Mouse (Mus musculus): ENCODE results near the gene Hibadh.

DNA sequence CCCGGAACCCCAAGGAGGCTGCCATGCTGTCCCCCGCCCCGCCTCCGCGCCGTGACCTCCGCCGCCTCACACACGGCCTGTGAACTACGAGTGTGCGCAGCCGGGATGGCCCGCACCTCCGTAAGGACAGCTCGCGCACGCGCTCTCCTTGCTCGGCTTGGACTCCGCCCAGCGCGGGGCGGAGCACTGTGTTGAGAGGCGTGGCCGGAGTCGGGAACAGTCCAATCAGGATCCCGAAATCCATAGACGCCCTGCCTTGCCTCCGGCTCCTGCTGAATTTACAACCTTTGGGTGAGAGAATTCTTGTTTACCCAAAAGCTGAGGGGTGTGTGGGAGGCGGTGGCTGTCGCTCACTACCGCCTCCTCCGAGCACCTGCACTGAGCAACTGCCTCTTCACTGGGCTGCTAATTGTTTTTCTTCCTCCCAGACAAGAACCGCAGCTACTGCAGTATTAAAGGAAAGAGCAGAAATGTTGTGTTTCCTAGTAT lies at the start of gene Hibadh:
- peak; percentile 10; the same call in 1 of the 2 replicates for TF ChIP-seq CTCF (IDR thresholded peaks at IDR 0.05; ENCODE audit: insufficient read depth, low read length)
- TF ChIP-seq POLR2A (IDR thresholded peaks at IDR 0.05; ENCODE audit: borderline replicate concordance, extremely low read depth, low read depth, low read length) = peak; percentile 95
